Mouse (Mus musculus) limb, embryonic 12.5 days (tissue): ENCODE data around the gene Tvp23b. TPM values are rescaled to one million over a fixed set of nuclear protein-coding genes. Genes with fewer than 3 reads are reported as not detected.

Experiments used
- ATAC-seq: fragments of 200-750 bp; cut with Nextera tagmentation; 2 replicates; pipeline ENCODE4 v1.8.0; 2017; ENCODE audit warnings: low read depth, moderate TSS enrichment; ENCODE audit not compliant: insufficient number of reproducible peaks, insufficient read depth, low FRiP score, low TSS enrichment
- H3K27ac ChIP-seq: fragments of 300-500 bp; sonication (generic); 2 replicates; pipeline ENCODE4 v1.5.1; 2016; ENCODE audit warnings: mild to moderate bottlenecking, moderate library complexity
- H3K27me3 ChIP-seq: fragments of 300-500 bp; sonication (generic); 2 replicates; pipeline ENCODE4 v1.6.1; 2016; ENCODE audit warnings: mild to moderate bottlenecking, moderate library complexity
- H3K36me3 ChIP-seq: fragments of 300-500 bp; sonication (generic); 2 replicates; pipeline ENCODE4 v1.6.1; 2016; ENCODE audit warnings: mild to moderate bottlenecking, moderate library complexity
- H3K4me1 ChIP-seq: fragments of 300-500 bp; sonication (generic); replicated peaks from 2 replicates; pipeline ENCODE4 v1.6.1; 2016
- H3K4me2 ChIP-seq: fragments of 300-500 bp; sonication (generic); 2 replicates; pipeline ENCODE4 v1.6.1; 2016; ENCODE audit warnings: mild to moderate bottlenecking, moderate library complexity
- H3K4me3 ChIP-seq: fragments of 300-500 bp; sonication (generic); replicated peaks from 2 replicates; pipeline ENCODE4 v1.5.1; 2016; ENCODE audit warnings: mild to moderate bottlenecking
- H3K9ac ChIP-seq: fragments of 300-500 bp; sonication (generic); replicated peaks from 2 replicates; pipeline ENCODE4 v1.6.1; 2016; ENCODE audit warnings: mild to moderate bottlenecking, moderate library complexity
- H3K9me3 ChIP-seq: fragments of 300-500 bp; sonication (generic); 2 replicates; pipeline ENCODE4 v1.6.1; 2016; ENCODE audit warnings: mild to moderate bottlenecking, moderate library complexity
- WGBS: fragments of 180-500 bp; shearing (Covaris S2); methylation state at CpG from one replicate; pipeline ENCODE4 v1.1.7; 2016; 5-methylcytosine and 5-hydroxymethylcytosine counted together
- polyA plus RNA-seq: library from polyadenylated mRNA; unstranded; fragments of >200 nt; fragmentation: Nextera tagmentation; extraction: Ambion mirVana; gene quantifications from 2 replicates; pipeline ENCODE4 v1.2.1, GENCODE M21; 2016

Tvp23b gene
- polyA plus RNA-seq, 1 experiment from 2014 or later, result 45.0 TPM

GRCm38 (mm10) chr11:62866685-62867084, 12.6 kb upstream of the Tvp23b start:
- Histone ChIP-seq H3K4me1 (no peaks in the 10 kb centered on the region), H3K9ac (no peak overlapping the region), H3K27ac (no peak overlapping the region), H3K27me3 (no peaks in the 10 kb centered on the region; the same call in 1 of the 2 replicates), H3K36me3 (no peaks in the 10 kb centered on the region), H3K4me3 (no peak overlapping the region), H3K4me2 (no peak overlapping the region), H3K9me3 (no peaks in the 10 kb centered on the region)
- WGBS, result 84% methylated on average over 7 of the region's 7 CpGs
- ATAC-seq, result no peak

- ATAC-seq, result no peak
- no peaks in the 10 kb centered on the region for H3K36me3 ChIP-seq
- no peak overlapping the region for H3K4me2 ChIP-seq
- WGBS, result 64% methylated on average over 5 of the region's 5 CpGs
- no peaks in the 10 kb centered on the region; the same call in 1 of the 2 replicates for H3K27me3 ChIP-seq
- H3K4me1 ChIP-seq, result no peaks in the 10 kb centered on the region
- H3K9me3 ChIP-seq, result no peaks in the 10 kb centered on the region
- H3K4me3 ChIP-seq, result no peak overlapping the region
- H3K9ac ChIP-seq, result no peak overlapping the region
- H3K27ac ChIP-seq, result no peak overlapping the region
Observed at GRCm38 (mm10) chr11:62869201-62869600, 10.1 kb upstream of the Tvp23b start.

GRCm38 (mm10) chr11:62869715-62870371, 9.4 kb upstream of the Tvp23b start:
- H3K27ac ChIP-seq, result no peak overlapping the region
- WGBS, result 83% methylated on average over 8 of the region's 8 CpGs
- H3K9ac ChIP-seq, result no peak overlapping the region
- no peak for ATAC-seq
- H3K4me2 ChIP-seq, result no peak overlapping the region
- no peaks in the 10 kb centered on the region for H3K9me3 ChIP-seq
- H3K4me1 ChIP-seq, result no peaks in the 10 kb centered on the region
- no peaks in the 10 kb centered on the region; the same call in 1 of the 2 replicates for H3K27me3 ChIP-seq
- H3K36me3 ChIP-seq, result no peaks in the 10 kb centered on the region
- no peak overlapping the region for H3K4me3 ChIP-seq

GRCm38 (mm10) chr11:62873479-62873878, 5.8 kb upstream of the Tvp23b start:
- H3K27ac ChIP-seq, result no peak overlapping the region
- no peaks in the 10 kb centered on the region for H3K27me3 ChIP-seq
- 0 out of 2 replicates have a peak, but pooled peaks cover 4% of the 10 kb centered on the region for H3K4me1 ChIP-seq
- no peak overlapping the region for H3K9ac ChIP-seq
- no peaks in the 10 kb centered on the region for H3K9me3 ChIP-seq
- no peaks in the 10 kb centered on the region for H3K36me3 ChIP-seq
- no peak for ATAC-seq
- 72% methylated on average over 9 of the region's 9 CpGs for WGBS
- no peak overlapping the region for H3K4me3 ChIP-seq
- H3K4me2 ChIP-seq, result no peak overlapping the region

GRCm38 (mm10) chr11:62875696-62876095, 3.6 kb upstream of the Tvp23b start:
- H3K9me3 ChIP-seq, result no peaks in the 10 kb centered on the region
- ATAC-seq, result no peak
- H3K4me2 ChIP-seq, result no peak overlapping the region
- no peaks in the 10 kb centered on the region for H3K36me3 ChIP-seq
- peaks cover 4% of the 10 kb centered on the region; the same call in 1 of the 2 replicates for H3K4me1 ChIP-seq
- H3K27me3 ChIP-seq, result no peaks in the 10 kb centered on the region
- H3K9ac ChIP-seq, result no peak overlapping the region
- H3K4me3 ChIP-seq, result no peak overlapping the region
- 95% methylated on average over 1 of the region's 1 CpGs for WGBS
- H3K27ac ChIP-seq, result no peak overlapping the region

GRCm38 (mm10) chr11:62876445-62876844, 2.8 kb upstream of the Tvp23b start:
- Histone ChIP-seq H3K4me1 (peaks cover 4% of the 10 kb centered on the region; the same call in 1 of the 2 replicates), H3K4me3 (no peak overlapping the region), H3K9me3 (no peaks in the 10 kb centered on the region), H3K27me3 (no peaks in the 10 kb centered on the region), H3K4me2 (no peak overlapping the region), H3K27ac (no peak overlapping the region), H3K9ac (no peak overlapping the region), H3K36me3 (no peaks in the 10 kb centered on the region)
- no peak for ATAC-seq
- 76% methylated on average over 4 of the region's 4 CpGs for whole genome bisulfite sequencing

GRCm38 (mm10) chr11:62877391-62877790, 1.9 kb upstream of the Tvp23b start:
- no peak overlapping the region for H3K4me3 ChIP-seq
- no peak overlapping the region for H3K4me2 ChIP-seq
- no peak for ATAC-seq

GRCm38 (mm10) chr11:62878728-62879127, 527 bp upstream of the Tvp23b start:
- Histone ChIP-seq H3K4me2 (peak overlapping the region; percentile 69), H3K9ac (no peak overlapping the region), H3K27ac (no peak overlapping the region), H3K9me3 (no peaks in the 10 kb centered on the region), H3K27me3 (no peaks in the 10 kb centered on the region), H3K36me3 (peaks cover 8% of the 10 kb centered on the region; the same call in 1 of the 2 replicates), H3K4me3 (peak overlapping the region; percentile 73), H3K4me1 (peaks cover 4% of the 10 kb centered on the region; the same call in 1 of the 2 replicates)
- WGBS, result 31% methylated on average over 9 of the region's 9 CpGs
- 0 out of 2 replicates have a peak, but pooled peaks have one; percentile 4 for ATAC-seq

More at GRCm38 (mm10) chr11:62877391-62877790, 1.9 kb upstream of the Tvp23b start:
- H3K36me3 ChIP-seq, result no peaks in the 10 kb centered on the region; the same call in 1 of the 2 replicates
- peaks cover 4% of the 10 kb centered on the region; the same call in 1 of the 2 replicates for H3K4me1 ChIP-seq
- no peak overlapping the region for H3K27ac ChIP-seq
- H3K9me3 ChIP-seq, result no peaks in the 10 kb centered on the region
- 84% methylated on average over 1 of the region's 1 CpGs for WGBS
- H3K27me3 ChIP-seq, result no peaks in the 10 kb centered on the region
- H3K9ac ChIP-seq, result no peak overlapping the region

- Histone ChIP-seq H3K36me3 (peaks cover 45% of the 10 kb centered on the region), H3K4me2 (no peak overlapping the region), H3K9ac (no peak overlapping the region), H3K9me3 (no peaks in the 10 kb centered on the region), H3K4me3 (no peak overlapping the region), H3K4me1 (no peaks in the 10 kb centered on the region; the same call in 1 of the 2 replicates), H3K27ac (no peak overlapping the region), H3K27me3 (no peaks in the 10 kb centered on the region)
- ATAC-seq, result no peak
- WGBS, result 92% methylated on average over 8 of the region's 8 CpGs
Observed at GRCm38 (mm10) chr11:62883407-62883806, 4.2 kb downstream of the Tvp23b start.

- no peak for ATAC-seq
- H3K9me3 ChIP-seq, result no peaks in the 10 kb centered on the region
Observed at GRCm38 (mm10) chr11:62885323-62885722, 6.1 kb downstream of the Tvp23b start.

GRCm38 (mm10) chr11:62890796-62891195, 11.5 kb downstream of the Tvp23b start:
- Histone ChIP-seq H3K4me1 (no peaks in the 10 kb centered on the region), H3K27ac (no peak overlapping the region), H3K36me3 (peaks cover 63% of the 10 kb centered on the region), H3K27me3 (no peaks in the 10 kb centered on the region), H3K9me3 (no peaks in the 10 kb centered on the region), H3K4me3 (no peak overlapping the region), H3K4me2 (no peak overlapping the region), H3K9ac (no peak overlapping the region)
- WGBS, result 83% methylated on average over 4 of the region's 4 CpGs
- ATAC-seq, result no peak

More at GRCm38 (mm10) chr11:62885323-62885722, 6.1 kb downstream of the Tvp23b start:
- no peak overlapping the region for H3K4me3 ChIP-seq
- no peak overlapping the region for H3K9ac ChIP-seq
- no peaks in the 10 kb centered on the region; the same call in 1 of the 2 replicates for H3K4me1 ChIP-seq
- H3K4me2 ChIP-seq, result no peak overlapping the region
- 85% methylated on average over 5 of the region's 5 CpGs for WGBS
- no peak overlapping the region for H3K27ac ChIP-seq
- peaks cover 60% of the 10 kb centered on the region for H3K36me3 ChIP-seq
- H3K27me3 ChIP-seq, result no peaks in the 10 kb centered on the region
